Mouse (Mus musculus) monocyte, adult 5-6 weeks (primary cell): ENCODE measurements around the gene Sh2b2. TPM values are rescaled to one million over a fixed set of nuclear protein-coding genes. Genes with fewer than 3 reads are reported as not detected.

Source experiments
- ATAC-seq: fragments of 153-309, 156-312 bp; replicated peaks from 2 replicates; pipeline ENCODE4 v1.8.0; 2017; ENCODE audit warnings: mild to moderate bottlenecking; ENCODE audit not compliant: low TSS enrichment, insufficient number of reproducible peaks, severe bottlenecking, poor library complexity, low FRiP score
- total RNA-seq: library from RNA; stranded (forward); fragments of 200-1000, 200-491, 200-594 nt; gene quantifications from 3 replicates; pipeline ENCODE4 v1.2.3, GENCODE M21; 2017

Sh2b2 gene
- total RNA-seq, 1 experiment from 2014 or later, result 9.8 TPM

DNA sequence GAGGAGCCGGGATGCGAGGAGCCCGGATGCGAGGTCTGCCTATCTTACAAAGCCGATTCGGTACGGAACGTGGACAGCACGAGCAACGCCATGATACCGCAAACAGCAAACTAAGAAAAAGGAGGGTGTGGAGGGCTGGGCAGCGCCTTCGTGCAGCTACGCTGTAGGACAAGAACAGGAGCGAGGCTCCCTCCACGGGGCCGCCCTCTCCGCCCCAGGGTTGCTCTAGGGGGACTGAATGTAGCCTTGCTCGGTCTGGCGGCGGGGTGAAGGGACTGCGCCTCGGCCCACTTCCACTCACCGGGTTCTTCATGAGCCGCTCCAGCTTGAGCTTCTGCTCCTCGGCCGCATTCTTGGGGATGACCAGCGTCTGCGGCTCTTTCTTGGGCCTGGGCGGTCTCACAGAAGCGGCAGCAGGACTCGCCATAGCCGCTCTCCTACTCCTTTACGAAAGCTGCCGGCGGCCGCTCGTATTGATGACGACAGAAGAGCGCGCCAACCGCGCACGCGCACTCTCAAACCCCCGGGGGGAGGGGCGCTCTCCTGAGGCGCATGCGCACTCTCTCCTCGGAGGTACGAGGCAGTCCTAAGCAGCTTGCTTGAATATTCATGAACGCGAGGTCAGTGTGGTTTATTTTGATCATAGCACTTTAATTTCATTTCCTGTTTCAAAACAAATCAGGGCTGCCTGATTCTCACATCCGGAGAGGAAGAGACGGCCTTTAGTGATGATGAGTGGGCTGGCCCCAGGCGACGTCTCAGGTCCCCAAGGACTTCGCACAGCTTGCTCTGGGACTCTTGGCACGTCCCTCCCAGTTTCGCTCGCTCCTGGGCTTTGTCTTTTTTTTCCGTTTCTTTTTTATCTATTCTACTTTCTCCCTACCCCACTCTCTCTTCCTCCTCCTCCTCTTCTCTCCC, 47.6 kb downstream of the Sh2b2 start, which contains the start of gene Prkrip1:
Gene Prkrip1, minus strand, starts transcription at position 490 of the 918 bp plus-strand sequence.
- peak; percentile 89 for ATAC-seq

DNA sequence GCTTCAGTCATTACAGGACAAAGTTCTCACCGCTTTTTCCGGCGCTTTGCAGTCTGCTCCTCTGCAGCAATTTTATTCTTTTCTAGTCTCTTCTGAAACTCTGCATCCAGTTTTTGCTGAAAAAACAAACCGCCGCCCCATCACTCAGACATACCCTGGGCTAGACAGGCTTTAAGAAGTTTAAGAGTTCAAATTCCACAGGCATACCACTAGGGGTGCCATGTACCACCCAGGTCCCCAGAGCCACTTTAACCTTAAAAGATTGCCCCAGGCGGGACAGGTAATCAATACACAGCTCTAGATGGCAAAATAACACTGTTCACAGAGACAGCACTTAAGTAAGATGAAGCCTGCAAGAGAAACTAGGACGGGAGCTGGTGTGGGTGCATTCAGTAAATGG, 54.5 kb downstream of the Sh2b2 start:
- no peak for ATAC-seq

DNA sequence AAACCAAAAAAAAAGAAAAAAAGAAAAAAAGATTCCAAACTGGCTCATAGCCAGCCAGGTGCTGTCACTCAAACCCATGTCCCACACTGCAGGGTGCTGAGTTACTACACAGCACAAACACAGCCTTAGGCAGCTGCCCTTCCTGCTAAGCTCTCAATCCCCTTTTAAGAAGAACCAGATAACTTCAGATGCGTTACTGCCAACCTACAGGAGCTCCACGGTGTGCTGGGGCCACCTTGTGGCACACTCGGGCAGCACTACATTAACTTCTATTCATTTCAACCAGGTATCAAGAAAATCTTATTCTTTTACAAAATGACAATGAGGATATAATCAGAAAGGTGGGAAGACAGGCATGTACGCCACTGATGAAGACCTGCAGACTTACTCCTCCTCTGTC, 59.6 kb downstream of the Sh2b2 start:
- ATAC-seq, result peak; percentile 89

DNA sequence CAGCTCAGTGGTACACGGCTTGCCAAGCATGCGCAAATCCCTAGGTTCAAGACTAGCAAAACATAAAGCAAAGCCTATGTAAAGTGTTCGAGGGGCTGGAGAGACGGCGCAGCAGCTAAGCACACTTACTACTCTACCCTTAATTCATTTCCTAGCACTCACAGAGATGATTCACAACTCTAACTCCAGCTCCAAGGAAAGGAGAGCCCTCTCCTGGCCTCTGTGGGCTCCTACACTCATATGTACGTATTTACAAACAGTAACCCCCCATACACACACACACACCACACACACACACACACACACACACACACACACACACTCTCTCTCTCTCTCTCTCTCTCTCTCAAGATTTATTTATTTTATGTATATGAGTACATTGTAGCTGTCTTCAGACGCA, 62.6 kb downstream of the Sh2b2 start:
- ATAC-seq, result no peak

DNA sequence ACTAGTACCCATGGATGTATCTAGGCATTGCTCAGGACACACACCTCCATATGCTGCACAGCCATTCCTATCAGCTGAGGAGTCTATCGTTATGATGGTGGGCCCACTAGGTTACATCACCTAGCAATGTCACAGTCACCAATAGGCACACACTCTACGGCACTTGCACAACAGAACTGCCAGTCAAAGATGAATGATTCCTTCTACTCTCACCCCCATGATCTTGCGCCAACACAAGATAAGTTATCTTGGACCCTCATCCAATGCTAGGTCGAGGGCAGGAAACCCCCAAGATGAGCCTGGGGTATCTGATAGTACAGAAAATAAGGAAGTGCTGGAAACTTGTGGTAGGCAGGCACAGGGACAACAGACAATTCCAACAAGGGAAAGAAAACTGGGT, 63.5 kb downstream of the Sh2b2 start:
- ATAC-seq, result no peak

DNA sequence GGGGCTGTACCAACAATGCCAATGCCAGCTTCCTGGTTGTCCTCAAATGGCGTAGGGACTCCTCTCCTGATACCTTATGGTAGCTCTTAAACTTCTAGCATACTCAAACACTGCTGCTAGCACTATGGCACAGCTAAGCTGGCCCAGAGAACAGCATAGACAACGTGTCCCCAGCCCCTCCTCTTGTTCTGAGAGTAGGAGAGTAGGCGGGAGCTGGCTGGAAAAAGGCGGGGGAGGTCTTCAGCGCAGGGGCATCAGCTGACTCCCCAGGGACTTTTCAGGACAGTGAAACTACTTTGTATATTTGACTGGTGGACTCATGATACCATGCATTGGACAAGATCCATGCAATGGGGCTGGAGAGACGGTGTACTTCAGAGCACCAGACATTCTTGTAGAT, 64.3 kb downstream of the Sh2b2 start:
- no peak for ATAC-seq

DNA sequence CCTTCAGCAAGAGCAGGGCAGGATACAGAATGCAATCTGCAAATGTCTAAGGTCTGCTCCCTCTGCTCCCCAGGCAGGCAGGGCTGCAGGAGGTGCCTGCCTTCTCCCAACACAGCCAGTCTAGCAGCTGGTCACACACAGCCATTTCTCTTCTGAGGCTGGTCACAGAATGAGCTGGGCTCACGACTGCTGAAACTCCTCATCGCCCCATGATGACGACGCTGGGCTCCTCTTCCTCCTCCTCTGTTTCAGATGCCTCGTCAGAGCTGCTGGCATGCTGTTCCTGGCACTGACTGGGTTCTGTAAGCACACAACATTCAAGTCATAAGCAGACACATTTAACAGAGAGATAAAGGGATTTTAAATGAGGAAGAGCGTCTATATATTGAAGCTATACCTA, 65.2 kb downstream of the Sh2b2 start:
- no peak for ATAC-seq

DNA sequence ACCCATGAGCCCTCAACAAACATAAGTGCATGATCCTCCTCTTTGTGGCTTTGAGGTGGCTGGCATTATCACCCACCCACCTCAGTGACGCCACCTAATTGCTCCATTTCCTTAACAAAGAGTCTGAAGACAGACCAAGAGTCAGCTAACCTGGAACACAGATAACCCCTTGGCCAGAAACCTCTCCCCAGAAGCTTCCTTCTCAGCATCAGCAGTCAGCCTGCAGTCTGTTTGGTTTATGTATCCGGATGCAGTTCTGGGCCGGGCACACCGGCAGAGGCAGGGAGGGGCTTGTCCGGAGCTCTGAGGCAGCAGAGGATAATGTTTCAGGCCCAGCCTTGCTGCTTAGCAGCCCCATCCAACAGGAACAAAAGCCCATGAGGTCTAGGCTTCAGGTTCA, 66.8 kb downstream of the Sh2b2 start:
- ATAC-seq, result peak; percentile 32; the same call in 1 of the 2 replicates

DNA sequence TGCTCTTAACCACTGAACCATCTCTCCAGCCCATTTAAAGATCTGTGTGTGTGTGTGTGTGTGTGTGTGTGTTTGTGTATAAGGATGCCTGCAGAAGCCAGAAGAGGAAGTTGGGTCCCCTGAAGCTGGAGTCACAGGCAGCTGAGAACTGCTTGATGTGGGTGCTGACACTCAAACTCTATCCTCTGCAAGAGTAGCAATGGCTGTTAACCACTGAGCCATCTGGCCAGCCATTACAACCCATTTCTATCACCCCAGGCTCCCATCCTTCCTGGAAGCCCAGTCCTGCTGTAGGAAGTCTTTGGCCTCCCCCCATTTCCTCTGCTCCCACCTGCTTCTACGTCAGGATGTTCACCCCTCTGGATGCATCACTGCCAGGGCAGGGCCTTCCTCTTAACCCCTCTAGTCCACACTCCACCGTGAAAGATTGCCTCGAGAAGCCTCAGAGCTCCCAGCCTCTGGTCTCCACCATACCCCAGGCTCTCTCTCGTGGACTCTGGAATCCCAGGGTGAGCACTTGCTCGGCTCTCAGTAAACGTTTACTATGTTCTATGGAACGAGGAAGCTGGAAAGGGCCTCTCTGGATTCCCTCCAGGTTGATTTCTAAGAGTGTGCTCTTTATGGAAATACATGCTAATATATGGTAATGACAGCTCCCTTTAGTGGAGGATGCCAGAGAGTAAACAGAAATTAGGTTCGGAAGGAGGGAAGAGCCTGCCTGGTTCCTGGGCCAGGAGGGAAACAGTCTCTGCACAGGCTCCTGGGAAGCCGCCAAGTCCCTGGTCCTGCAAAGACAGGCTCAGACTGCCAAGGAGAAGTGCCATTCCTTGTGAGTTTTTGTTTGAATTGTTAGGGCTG, 72.5 kb downstream of the Sh2b2 start:
- ATAC-seq, result no peak

DNA sequence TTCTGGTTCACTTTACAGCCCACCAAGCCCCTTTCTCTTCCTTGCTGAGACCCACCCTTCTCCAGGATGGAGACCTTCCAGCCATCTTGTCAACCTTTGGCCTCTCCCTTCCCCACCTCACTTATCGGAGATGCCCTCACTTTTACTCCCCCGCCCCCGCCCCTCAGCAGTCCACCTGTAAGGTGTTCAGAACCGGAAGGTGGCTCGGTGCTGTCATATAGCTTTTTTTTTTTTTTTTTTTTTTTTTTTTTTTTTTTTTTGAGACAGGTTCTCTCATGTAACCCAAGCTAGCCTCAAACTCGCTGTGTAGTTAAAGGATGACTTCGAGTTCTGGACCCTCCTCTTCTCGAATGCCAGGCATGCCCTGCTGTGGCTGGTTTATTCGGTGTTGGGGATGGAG, 73.4 kb downstream of the Sh2b2 start:
- no peak for ATAC-seq

DNA sequence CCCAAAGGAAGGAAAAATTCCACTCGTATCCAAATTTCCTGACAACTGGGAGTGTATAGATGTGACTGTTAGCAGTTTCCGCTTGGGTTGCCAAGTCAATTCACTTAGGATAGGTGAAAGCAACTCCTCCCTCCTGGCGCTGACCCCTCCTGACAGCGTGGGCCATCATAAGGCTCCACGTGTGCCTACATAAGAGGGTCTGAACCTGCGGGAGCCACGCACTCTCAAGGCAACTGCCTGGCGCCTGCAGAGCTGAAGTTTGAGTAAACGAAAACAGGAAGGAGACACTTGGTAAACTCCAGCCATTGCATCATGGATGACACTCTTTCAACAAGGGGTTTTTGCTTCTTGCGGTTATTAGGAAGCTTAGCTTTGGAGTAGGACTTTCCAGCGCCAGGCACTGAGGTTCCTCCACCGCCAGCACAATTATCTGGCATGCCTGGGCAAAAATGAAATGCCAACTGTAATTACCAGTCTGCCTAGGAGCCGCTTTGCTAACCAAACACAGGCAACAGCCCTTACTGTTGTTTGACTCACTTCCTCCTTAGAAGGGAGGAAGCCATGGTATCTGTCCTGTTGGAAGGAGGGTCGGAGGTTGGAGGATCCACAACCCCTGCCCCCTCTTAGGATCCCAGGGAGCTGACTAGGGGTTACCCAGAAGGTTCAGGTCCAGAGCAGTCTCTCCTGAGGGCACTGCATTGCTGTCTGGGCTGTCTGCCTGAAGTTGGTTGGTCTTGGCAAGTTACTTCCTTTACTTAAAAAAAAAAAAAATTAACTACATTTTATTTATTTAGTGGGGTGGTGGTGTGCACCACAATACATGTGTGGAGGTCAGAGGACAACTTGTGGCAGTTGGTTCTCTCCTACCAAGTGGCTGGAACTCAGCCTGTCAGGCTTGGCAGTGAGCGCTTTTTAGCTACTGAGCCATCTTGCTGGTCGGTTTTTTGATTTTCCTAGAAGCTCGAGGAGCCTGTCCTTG, 74.7 kb downstream of the Sh2b2 start:
- peak; percentile 68 for ATAC-seq

DNA sequence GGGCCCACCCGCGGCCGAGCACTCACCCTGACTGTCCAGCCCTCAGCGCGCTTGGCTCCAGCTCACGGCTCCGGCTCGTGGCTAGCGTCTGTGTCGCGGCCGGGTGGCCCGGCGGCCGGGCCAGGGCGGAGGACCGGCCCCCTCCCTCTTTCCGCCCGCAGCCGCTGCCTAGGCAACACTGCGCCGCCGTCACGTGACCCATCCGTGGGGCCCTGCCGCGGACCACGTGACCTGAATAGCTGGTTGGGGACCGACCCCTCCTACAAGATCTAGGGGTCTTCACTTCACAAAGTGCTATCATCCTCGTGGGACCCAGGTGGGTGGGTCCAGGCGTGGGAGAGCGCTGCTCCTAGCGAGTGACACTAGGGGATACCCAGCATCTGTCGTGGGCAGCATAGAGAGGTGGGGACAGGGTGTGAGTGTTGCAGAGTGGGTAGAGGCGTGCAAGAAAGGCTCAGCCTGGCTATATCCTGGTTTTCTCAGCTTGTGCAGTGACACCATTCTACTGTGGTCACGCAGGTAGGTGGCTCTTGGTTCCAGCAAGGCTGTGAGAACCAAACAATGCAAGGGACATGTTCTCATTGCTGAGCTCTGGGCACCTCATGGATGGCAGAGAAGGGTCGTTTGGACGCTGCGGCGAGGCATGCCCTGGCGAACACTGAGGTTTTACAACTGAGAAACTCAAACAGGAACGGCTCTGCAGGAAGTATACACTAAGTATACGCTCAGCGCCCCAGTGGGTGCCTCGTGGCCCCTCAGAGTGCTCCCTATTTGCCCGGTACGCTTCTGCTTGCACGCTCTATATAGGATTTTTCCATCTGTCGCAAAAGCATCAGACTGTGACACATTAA, 75.6 kb downstream of the Sh2b2 start, which contains the start of gene Orai2:
Gene Orai2, minus strand, starts transcription at position 202 of the 851 bp plus-strand sequence.
- ATAC-seq, result peak; percentile 58

DNA sequence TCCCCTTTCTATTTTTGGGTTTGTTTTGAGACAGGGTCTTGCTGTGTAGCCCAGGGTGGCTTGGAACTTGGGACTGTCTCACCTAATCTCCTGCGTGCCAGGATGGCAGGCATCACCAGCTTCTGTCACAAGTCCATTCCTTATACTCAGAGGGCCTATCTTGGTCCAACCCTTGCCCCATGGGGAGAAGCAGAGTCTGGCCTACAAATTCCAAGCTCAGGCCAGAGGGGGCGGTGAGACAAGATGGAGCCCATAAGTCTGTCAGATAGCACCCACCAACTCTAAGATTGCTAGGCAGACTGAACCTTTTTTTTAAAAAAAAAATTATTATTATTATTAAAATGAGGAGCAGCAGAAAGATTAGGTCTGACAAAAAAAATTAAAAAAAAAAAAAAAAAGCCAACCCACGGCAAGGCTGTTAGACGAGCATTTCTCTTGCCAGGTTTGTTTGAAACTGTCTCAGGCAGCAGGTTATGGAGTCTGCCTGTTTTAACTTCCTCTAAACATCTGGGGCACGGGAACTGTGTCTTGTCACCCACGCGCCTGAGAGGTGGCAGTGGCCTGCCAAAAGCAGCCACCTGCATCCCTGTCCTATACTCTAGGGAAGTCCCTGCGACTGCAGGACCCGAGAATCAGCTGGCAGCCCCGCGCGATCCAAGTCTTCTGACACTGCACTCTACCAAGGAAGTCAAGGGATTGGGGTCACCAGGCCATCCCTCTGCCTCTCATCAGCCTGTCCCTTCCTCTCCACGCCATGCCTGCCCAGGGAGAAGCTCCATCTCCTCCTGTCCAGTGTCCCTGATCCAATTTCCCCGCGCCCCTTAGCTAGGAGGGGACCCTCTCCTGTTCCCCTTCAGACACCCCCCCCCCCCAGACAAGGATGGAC, 76.5 kb downstream of the Sh2b2 start:
- peak; percentile 18; the same call in 1 of the 2 replicates for ATAC-seq
